Mouse (Mus musculus) forebrain, postnatal 0 days (tissue): Measurements from ENCODE around the gene Sncg. TPM values are rescaled to one million over a fixed set of nuclear protein-coding genes. Genes with fewer than 3 reads are reported as not detected.

Experiments
- ATAC-seq: fragments of 200-750 bp; cut with Nextera tagmentation; 2 replicates; pipeline ENCODE4 v1.8.0; 2017; ENCODE audit warnings: mild to moderate bottlenecking, moderate library complexity
- DNase-seq: peaks from one replicate; pipeline ENCODE4 v3.0.0-alpha.2; 2015
- H3K27ac ChIP-seq: fragments of 300-500 bp; sonication (generic); 2 replicates; pipeline ENCODE4 v1.5.1; 2014; ENCODE audit warnings: low read depth, mild to moderate bottlenecking, antibody characterized with exemption, low read length, moderate library complexity, mixed read lengths
- H3K27me3 ChIP-seq: fragments of 300-500 bp; sonication (generic); 2 replicates; pipeline ENCODE4 v1.6.1; 2014; ENCODE audit warnings: mild to moderate bottlenecking, low read length, mixed read lengths; ENCODE audit not compliant: insufficient read depth
- H3K36me3 ChIP-seq: fragments of 300-500 bp; sonication (generic); 2 replicates; pipeline ENCODE4 v1.6.1; 2014; ENCODE audit warnings: mild to moderate bottlenecking, moderate library complexity; ENCODE audit not compliant: insufficient read depth
- H3K4me1 ChIP-seq: fragments of 300-500 bp; sonication (generic); 2 replicates; pipeline ENCODE4 v1.6.1; 2014; ENCODE audit warnings: antibody characterized with exemption; ENCODE audit not compliant: insufficient read depth
- H3K4me2 ChIP-seq: fragments of 300-500 bp; sonication (generic); 2 replicates; pipeline ENCODE4 v1.6.1; 2014; ENCODE audit warnings: low read depth, mild to moderate bottlenecking, moderate library complexity
- H3K4me3 ChIP-seq: fragments of 300-500 bp; sonication (generic); 2 replicates; pipeline ENCODE4 v1.5.1; 2014; ENCODE audit warnings: low read depth, low read length, mixed read lengths
- H3K9ac ChIP-seq: fragments of 300-500 bp; sonication (generic); 2 replicates; pipeline ENCODE4 v1.6.1; 2014; ENCODE audit warnings: mild to moderate bottlenecking
- H3K9me3 ChIP-seq: fragments of 300-500 bp; sonication (generic); 2 replicates; pipeline ENCODE4 v1.6.1; 2016; ENCODE audit warnings: low read length
- CTCF ChIP-seq: sonication (generic); IDR thresholded peaks from 2 replicates; pipeline ENCODE4 v1.5.1; 2016; ENCODE audit warnings: antibody characterized with exemption, control low read depth, low read depth
- WGBS: fragments of 180-500 bp; shearing (Covaris S2); extraction: QIAGEN DNeasy Blood & Tissue Kit; methylation state at CpG from one replicate; pipeline ENCODE4 v1.1.7; 2014; 5-methylcytosine and 5-hydroxymethylcytosine counted together
- polyA plus RNA-seq: library from polyadenylated mRNA; unstranded; fragments of >200 nt; fragmentation: Nextera tagmentation; extraction: Ambion mirVana; gene quantifications from 2 replicates; pipeline ENCODE4 v1.2.1, GENCODE M21; 2015
- total RNA-seq: library from RNA; depleted of rRNA; stranded (reverse); fragments of >200 nt; gene quantifications from 2 replicates; pipeline ENCODE4 v1.2.3, GENCODE M21; 2014; rRNA removed

The Sncg gene
- total and polyA plus RNA-seq, 2 experiments from 2014 or later = 2.1 to 3.9 TPM

DNA sequence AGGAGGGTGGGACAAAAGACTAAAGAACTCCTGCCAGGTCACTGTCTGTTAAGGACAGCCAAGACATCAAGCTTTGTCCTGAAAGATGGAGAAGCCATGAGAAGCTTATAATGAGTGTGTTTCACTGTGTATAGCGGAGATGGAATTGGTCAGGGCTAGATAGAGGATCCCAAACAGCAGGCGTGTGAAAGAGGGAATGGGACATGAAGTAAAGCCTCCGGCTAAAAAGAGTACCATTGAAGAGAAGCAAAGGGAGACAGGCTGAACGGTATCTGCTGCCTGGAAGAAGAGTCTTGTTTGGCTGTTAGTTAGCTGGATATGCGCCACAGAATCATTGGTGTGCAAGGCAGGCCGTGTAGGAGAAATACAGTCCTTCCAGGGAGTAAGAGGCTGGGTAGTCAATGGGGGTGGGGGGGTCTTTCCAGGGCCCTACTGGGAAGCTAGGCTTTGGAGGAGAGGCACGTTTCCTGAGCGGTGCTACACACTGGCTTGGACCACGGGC lies 43.9 kb downstream of the Sncg start:
- DNase-seq (peak; percentile 55), ATAC-seq (peak; percentile 55)
- Histone ChIP-seq H3K9ac (no peak overlapping the region), H3K9me3 (no peaks in the 10 kb centered on the region), H3K4me3 (no peak overlapping the region), H3K27me3 (no peaks in the 10 kb centered on the region), H3K4me1 (no peaks in the 10 kb centered on the region), H3K27ac (peak overlapping the region; percentile 15; the same call in 1 of the 2 replicates), H3K36me3 (peaks cover 60% of the 10 kb centered on the region), H3K4me2 (no peak overlapping the region)
- TF ChIP-seq CTCF = no peak
- WGBS = 50% methylated on average over 9 of the region's 9 CpGs

- no peaks in the 10 kb centered on the region for H3K27me3 ChIP-seq
- H3K4me2 ChIP-seq = no peak overlapping the region
- no peaks in the 10 kb centered on the region for H3K4me1 ChIP-seq
- H3K4me3 ChIP-seq = no peak overlapping the region
- H3K9me3 ChIP-seq = no peaks in the 10 kb centered on the region
- DNase-seq (no peak), ATAC-seq (no peak)
- no peak overlapping the region for H3K9ac ChIP-seq
- no peak for TF ChIP-seq CTCF
- WGBS = 87% methylated on average over 1 of the region's 1 CpGs
- H3K36me3 ChIP-seq = peaks cover 54% of the 10 kb centered on the region
- H3K27ac ChIP-seq = no peak overlapping the region
Measured at GRCm38 (mm10) chr14:34327618-34328017, 47.0 kb downstream of the Sncg start.

DNA sequence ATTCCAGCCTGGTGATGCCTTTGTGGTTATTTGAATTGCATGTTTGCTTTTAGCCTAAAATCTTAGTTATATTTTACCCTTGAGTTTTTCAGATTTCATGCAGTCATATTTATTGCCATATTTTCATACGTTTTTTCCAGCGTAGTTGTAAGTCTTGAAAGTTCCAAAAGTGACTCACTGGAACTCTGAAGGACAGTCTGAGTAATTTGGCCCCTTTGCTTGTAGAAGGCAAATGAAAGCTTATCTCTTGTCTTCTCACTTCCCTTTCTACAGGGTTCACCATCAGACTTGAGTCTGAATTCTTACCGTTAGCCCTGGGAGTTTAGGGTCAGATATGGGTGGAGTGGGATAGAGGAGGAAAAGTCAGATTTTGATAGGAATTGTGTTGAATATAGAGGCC lies 48.0 kb downstream of the Sncg start:
- no peak for TF ChIP-seq CTCF
- no peak overlapping the region for H3K4me3 ChIP-seq
- no peak overlapping the region for H3K9ac ChIP-seq
- DNase-seq = no peak
- no peak for ATAC-seq
- whole genome bisulfite sequencing = 98% methylated on average over 3 of the region's 3 CpGs
- H3K27me3 ChIP-seq = no peaks in the 10 kb centered on the region
- H3K36me3 ChIP-seq = peaks cover 57% of the 10 kb centered on the region
- no peaks in the 10 kb centered on the region for H3K9me3 ChIP-seq
- no peaks in the 10 kb centered on the region for H3K4me1 ChIP-seq
- H3K4me2 ChIP-seq = no peak overlapping the region
- no peak overlapping the region for H3K27ac ChIP-seq

DNA sequence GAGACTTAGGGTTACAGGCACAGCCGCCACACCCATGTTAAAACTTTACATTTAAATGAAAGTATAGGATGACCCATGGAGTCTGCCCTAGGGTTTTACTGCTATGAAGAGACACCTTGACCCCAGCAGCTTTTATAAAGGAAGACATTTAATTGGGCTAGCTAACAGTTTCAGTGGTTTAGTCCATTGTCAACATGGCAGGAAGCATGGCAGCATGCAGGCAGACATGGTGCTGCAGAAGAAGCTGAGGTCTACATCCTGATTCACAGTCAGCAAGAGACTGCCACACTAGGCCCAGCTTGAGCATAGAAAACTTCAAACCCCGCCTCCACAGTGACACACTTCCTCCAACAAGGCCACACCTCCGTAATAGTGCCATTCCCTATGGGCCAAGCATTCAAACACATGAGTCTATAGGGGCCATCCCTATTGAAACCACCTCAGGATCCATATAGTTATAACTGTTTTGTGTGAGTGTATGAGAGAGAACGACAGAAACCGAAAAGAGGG lies 51.0 kb downstream of the Sncg start:
- 95% methylated on average over 5 of the region's 5 CpGs for WGBS
- Histone ChIP-seq H3K9me3 (no peaks in the 10 kb centered on the region), H3K4me3 (no peak overlapping the region), H3K9ac (no peak overlapping the region), H3K4me2 (no peak overlapping the region), H3K36me3 (peaks cover 47% of the 10 kb centered on the region), H3K4me1 (no peaks in the 10 kb centered on the region), H3K27me3 (no peaks in the 10 kb centered on the region), H3K27ac (no peak overlapping the region)
- DNase-seq (no peak), ATAC-seq (no peak)
- TF ChIP-seq CTCF = no peak

Other genes starting within 250 kb of the Sncg start
- 0.08 and 0.19 TPM in 2 replicates for gene Npy4r, start 222.3 kb downstream of the Sncg start, total RNA-seq
- gene Npy4r, start 222.3 kb downstream of the Sncg start, polyA plus RNA-seq = 0.05 and 0.10 TPM in 2 replicates
- gene Gprin2, start 173.1 kb downstream of the Sncg start, total RNA-seq = 23.3 and 26.0 TPM in 2 replicates
- 6.9 and 8.0 TPM in 2 replicates for gene Gprin2, start 173.1 kb downstream of the Sncg start, polyA plus RNA-seq
- gene Syt15, start 155.2 kb downstream of the Sncg start, total RNA-seq = 1.0 and 1.5 TPM in 2 replicates
- 0.35 and 0.65 TPM in 2 replicates for gene Syt15, start 155.2 kb downstream of the Sncg start, polyA plus RNA-seq
- 6.3 and 22.0 TPM in 2 replicates for gene Shld2, start 64.3 kb downstream of the Sncg start, total RNA-seq
- 4.9 and 7.6 TPM in 2 replicates for gene Shld2, start 64.3 kb downstream of the Sncg start, polyA plus RNA-seq
- gene Glud1, start 64.1 kb downstream of the Sncg start, total RNA-seq = 179 and 182 TPM in 2 replicates
- gene Glud1, start 64.1 kb downstream of the Sncg start, polyA plus RNA-seq = 96.4 and 114 TPM in 2 replicates
- not detected in 2 replicates for gene Fam25c, start 19.4 kb downstream of the Sncg start, total RNA-seq
- gene Fam25c, start 19.4 kb downstream of the Sncg start, polyA plus RNA-seq = not detected in 2 replicates
- gene Mmrn2, start 676 bp upstream of the Sncg start, total RNA-seq = 3.8 and 4.7 TPM in 2 replicates
- 2.4 and 2.7 TPM in 2 replicates for gene Mmrn2, start 676 bp upstream of the Sncg start, polyA plus RNA-seq
- 52.2 and 54.8 TPM in 2 replicates for gene Bmpr1a, start 128.6 kb upstream of the Sncg start, total RNA-seq
- gene Bmpr1a, start 128.6 kb upstream of the Sncg start, polyA plus RNA-seq = 12.7 and 15.9 TPM in 2 replicates
- gene 9230112D13Rik, start 148.0 kb upstream of the Sncg start, total RNA-seq = not detected in 2 replicates
- gene 9230112D13Rik, start 148.0 kb upstream of the Sncg start, polyA plus RNA-seq = not detected in 2 replicates
- gene Ldb3, start 213.9 kb upstream of the Sncg start, total RNA-seq = 1.3 and 2.0 TPM in 2 replicates
- 0.70 and 0.90 TPM in 2 replicates for gene Ldb3, start 213.9 kb upstream of the Sncg start, polyA plus RNA-seq
- 0.14 TPM in 1 of 2 replicates, not detected in the other for gene Opn4, start 225.4 kb upstream of the Sncg start, total RNA-seq
- 0.11 TPM in 1 of 2 replicates, not detected in the other for gene Opn4, start 225.4 kb upstream of the Sncg start, polyA plus RNA-seq